Mouse (Mus musculus) yolk sac, embryonic 10.5 days (tissue): Measurements from ENCODE around the gene Lrrc74a.
A peak's percentile ranks its signal among the peaks of the same experiment; 100 is the strongest.

Experiments
- DNase-seq: peaks from one replicate; pipeline ENCODE4 v3.0.0-alpha.2; 2017; ENCODE audit warnings: low spot score

Lrrc74a gene

GRCm38 (mm10) chr12:86734319-86734810 is at the start of gene Lrrc74a:
TSS of gene Lrrc74a (plus strand) at chr12:86734369.
- DNase-seq, result no peak

- no peak for DNase-seq
These were observed 48.9 kb upstream of the Lrrc74a start for GRCm38 (mm10) chr12:86685275-86685674.

- no peak for DNase-seq
These were observed 47.4 kb upstream of the Lrrc74a start for GRCm38 (mm10) chr12:86686551-86687330.

- DNase-seq, result no peak
These were observed 46.7 kb upstream of the Lrrc74a start for GRCm38 (mm10) chr12:86687445-86687955.

- peak; percentile 37 for DNase-seq
These were observed 46.1 kb upstream of the Lrrc74a start for GRCm38 (mm10) chr12:86687971-86688573.

GRCm38 (mm10) chr12:86688917-86689316 is 45.3 kb upstream of the Lrrc74a start:
- DNase-seq, result no peak

GRCm38 (mm10) chr12:86690700-86691485 is 43.3 kb upstream of the Lrrc74a start:
- DNase-seq, result no peak

GRCm38 (mm10) chr12:86692471-86693356 is 41.5 kb upstream of the Lrrc74a start:
- DNase-seq, result no peak

GRCm38 (mm10) chr12:86693389-86693788 is 40.8 kb upstream of the Lrrc74a start:
- no peak for DNase-seq

- DNase-seq, result no peak
These were observed 39.7 kb upstream of the Lrrc74a start for GRCm38 (mm10) chr12:86694441-86694840.

GRCm38 (mm10) chr12:86697996-86698395 is 36.2 kb upstream of the Lrrc74a start:
- no peak for DNase-seq

- DNase-seq, result no peak
These were observed 35.6 kb upstream of the Lrrc74a start for GRCm38 (mm10) chr12:86698537-86698936.

GRCm38 (mm10) chr12:86699965-86700926 is 33.9 kb upstream of the Lrrc74a start:
- DNase-seq, result no peak

GRCm38 (mm10) chr12:86700927-86701310 is 33.2 kb upstream of the Lrrc74a start:
- no peak for DNase-seq

- DNase-seq, result no peak
These were observed 32.7 kb upstream of the Lrrc74a start for GRCm38 (mm10) chr12:86701491-86701890.

GRCm38 (mm10) chr12:86702690-86703089 is 31.5 kb upstream of the Lrrc74a start:
- no peak for DNase-seq

- no peak for DNase-seq
These were observed 28.3 kb upstream of the Lrrc74a start for GRCm38 (mm10) chr12:86705843-86706242.

- DNase-seq, result no peak
These were observed 20.1 kb upstream of the Lrrc74a start for GRCm38 (mm10) chr12:86714026-86714425.

GRCm38 (mm10) chr12:86715401-86715800 is 18.8 kb upstream of the Lrrc74a start:
- DNase-seq, result no peak

GRCm38 (mm10) chr12:86716962-86717361 is 17.2 kb upstream of the Lrrc74a start:
- DNase-seq, result no peak
